Mouse (Mus musculus): ENCODE data around the gene Wfikkn2. TPM values are rescaled to one million over a fixed set of nuclear protein-coding genes. Genes with fewer than 3 reads are reported as not detected.
"Not testable (repeated sequence)": the region's sequence is repeated elsewhere in the genome, so short reads cannot be mapped to it uniquely, and the experiment has no call there.

Wfikkn2 gene
- polyA plus RNA-seq, 1 experiment, result not detected

DNA sequence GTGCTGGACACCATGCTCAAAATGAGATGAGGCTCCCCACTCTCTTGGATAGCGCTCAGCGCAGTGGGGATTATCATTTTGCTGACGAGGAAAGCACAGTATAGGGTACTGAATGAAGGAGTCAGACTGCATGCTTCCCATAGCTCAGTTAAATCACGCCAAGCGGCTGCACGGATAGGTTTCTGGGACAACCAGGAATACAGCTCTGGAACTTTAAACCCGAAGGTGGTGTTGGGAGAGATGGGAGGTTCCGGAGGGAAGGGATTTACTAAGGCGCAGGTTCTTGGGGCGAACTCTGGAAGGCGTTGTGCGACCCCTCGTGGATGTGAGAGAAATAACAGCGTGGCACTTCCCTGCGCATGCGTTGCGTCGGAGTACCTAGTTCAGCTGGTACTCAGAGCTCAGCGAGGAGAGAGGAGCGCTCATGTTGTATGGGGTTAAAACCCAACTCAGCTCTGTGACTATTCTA, 31.1 kb upstream of the Wfikkn2 start:
- Histone ChIP-seq H3K4me1 (peaks cover 56% of the 10 kb centered on the region), H3K27me3 (replicated peaks) (peaks cover 32% of the 10 kb centered on the region), H3K9me3 (no peaks in the 10 kb centered on the region), H3K36me3 (replicated peaks; ENCODE audit: low read length) (peaks cover 12% of the 10 kb centered on the region), H3K4me3 (replicated peaks) (peak overlapping the region; percentile 90)
- TF ChIP-seq FLI1 (IDR thresholded peaks at IDR 0.05; ENCODE audit: low read length) (no peak), GATA1 (IDR thresholded peaks at IDR 0.05; ENCODE audit: borderline replicate concordance, low read length) (no peak)

DNA sequence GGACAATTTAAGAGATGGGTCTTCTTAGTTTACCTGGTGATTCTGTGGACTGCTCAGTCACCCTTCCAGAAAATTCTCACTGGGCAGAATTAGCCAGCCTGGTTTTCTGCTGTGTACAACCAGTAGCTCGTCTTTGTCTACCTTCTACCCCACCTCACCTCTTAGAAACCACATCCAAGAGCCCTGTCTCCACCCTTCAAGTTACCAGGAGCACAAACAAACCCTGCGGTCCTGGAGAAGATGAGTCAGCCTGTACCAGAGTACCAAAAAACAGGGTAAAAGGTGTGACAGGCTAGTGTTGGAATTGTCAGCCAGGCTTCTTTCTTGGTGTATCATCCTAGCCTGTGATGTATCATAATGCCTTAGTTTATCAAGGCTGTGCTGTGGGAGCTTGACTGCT, 29.9 kb upstream of the Wfikkn2 start:
- H3K9me3 ChIP-seq, result no peaks in the 10 kb centered on the region
- peaks cover 2% of the 10 kb centered on the region for H3K36me3 ChIP-seq (replicated peaks; ENCODE audit: low read length)
- H3K4me1 ChIP-seq, result peaks cover 52% of the 10 kb centered on the region
- no peak overlapping the region for H3K4me3 ChIP-seq (replicated peaks)
- TF ChIP-seq GATA1 (IDR thresholded peaks at IDR 0.05; ENCODE audit: borderline replicate concordance, low read length) (no peak), FLI1 (IDR thresholded peaks at IDR 0.05; ENCODE audit: low read length) (no peak)
- peaks cover 37% of the 10 kb centered on the region for H3K27me3 ChIP-seq (replicated peaks)

GRCm38 (mm10) chr11:94275226-94275625, 29.4 kb upstream of the Wfikkn2 start:
- Histone ChIP-seq H3K4me3 (replicated peaks) (no peak overlapping the region), H3K4me1 (peaks cover 52% of the 10 kb centered on the region), H3K36me3 (replicated peaks; ENCODE audit: low read length) (no peaks in the 10 kb centered on the region), H3K27me3 (replicated peaks) (peaks cover 39% of the 10 kb centered on the region), H3K9me3 (no peaks in the 10 kb centered on the region)
- TF ChIP-seq FLI1 (IDR thresholded peaks at IDR 0.05; ENCODE audit: low read length) (no peak), GATA1 (IDR thresholded peaks at IDR 0.05; ENCODE audit: borderline replicate concordance, low read length) (no peak)

DNA sequence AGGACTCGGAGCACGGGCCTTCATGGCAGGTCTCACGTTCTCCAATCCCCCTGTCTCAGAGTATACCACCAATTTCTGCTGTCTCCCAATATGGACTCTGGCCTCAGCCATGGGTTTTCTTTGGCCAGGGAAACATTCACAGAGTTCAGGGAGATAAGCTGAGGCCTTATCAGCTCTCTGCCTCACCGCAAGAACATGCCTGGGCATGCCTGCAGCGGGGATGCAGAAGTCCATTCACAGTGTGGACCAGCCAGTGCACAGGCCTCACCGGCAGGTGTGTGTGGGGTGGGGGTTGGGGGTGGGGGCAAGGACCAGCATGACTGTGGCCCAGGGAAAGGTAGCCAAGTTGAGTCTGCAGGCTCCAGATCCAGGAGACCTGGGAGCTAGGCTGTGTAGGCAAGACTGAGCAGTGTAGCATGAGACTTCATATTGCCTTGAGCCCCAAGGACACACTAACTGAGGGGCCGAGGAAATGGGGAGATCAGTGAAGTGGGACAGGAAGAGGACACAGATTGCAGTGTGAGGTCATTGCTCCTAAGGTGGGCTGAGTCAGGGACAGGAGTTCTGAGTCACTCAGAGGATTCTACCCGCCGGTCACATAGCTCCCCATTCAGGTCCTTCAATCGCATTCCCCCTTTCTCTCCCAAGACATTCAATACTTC, 28.5 kb upstream of the Wfikkn2 start:
- Histone ChIP-seq H3K4me3 (replicated peaks) (peak overlapping the region; percentile 42), H3K27me3 (replicated peaks) (peaks cover 47% of the 10 kb centered on the region), H3K36me3 (replicated peaks; ENCODE audit: low read length) (no peaks in the 10 kb centered on the region), H3K4me1 (peaks cover 52% of the 10 kb centered on the region), H3K9me3 (no peaks in the 10 kb centered on the region)
- no peak for TF ChIP-seq FLI1 (IDR thresholded peaks at IDR 0.05; ENCODE audit: low read length)

- Histone ChIP-seq H3K4me3 (replicated peaks) (no peak overlapping the region), H3K27me3 (replicated peaks) (peaks cover 54% of the 10 kb centered on the region), H3K4me1 (peaks cover 52% of the 10 kb centered on the region)
These were observed 27.4 kb upstream of the Wfikkn2 start for GRCm38 (mm10) chr11:94272960-94273927.

GRCm38 (mm10) chr11:94271015-94271414, 25.2 kb upstream of the Wfikkn2 start:
- TF ChIP-seq FLI1 (IDR thresholded peaks at IDR 0.05; ENCODE audit: low read length), result no peak
- TF ChIP-seq GATA1 (IDR thresholded peaks at IDR 0.05; ENCODE audit: borderline replicate concordance, low read length), result no peak
- H3K4me3 ChIP-seq (replicated peaks), result no peak overlapping the region
- 0 out of 2 replicates have a peak, but pooled peaks cover 5% of the 10 kb centered on the region for H3K9me3 ChIP-seq
- peaks cover 67% of the 10 kb centered on the region for H3K27me3 ChIP-seq (replicated peaks)
- H3K36me3 ChIP-seq (replicated peaks; ENCODE audit: low read length), result no peaks in the 10 kb centered on the region
- H3K4me1 ChIP-seq, result peaks cover 49% of the 10 kb centered on the region

More at GRCm38 (mm10) chr11:94272960-94273927, 27.4 kb upstream of the Wfikkn2 start:
- TF ChIP-seq FLI1 (IDR thresholded peaks at IDR 0.05; ENCODE audit: low read length), result no peak
- no peak for TF ChIP-seq GATA1 (IDR thresholded peaks at IDR 0.05; ENCODE audit: borderline replicate concordance, low read length)
- Histone ChIP-seq H3K9me3 (no peaks in the 10 kb centered on the region), H3K36me3 (replicated peaks; ENCODE audit: low read length) (no peaks in the 10 kb centered on the region)

- peaks cover 59% of the 10 kb centered on the region for H3K27me3 ChIP-seq (replicated peaks)
- H3K4me1 ChIP-seq, result peaks cover 48% of the 10 kb centered on the region
- H3K36me3 ChIP-seq (replicated peaks; ENCODE audit: low read length), result no peaks in the 10 kb centered on the region
- no peak for TF ChIP-seq FLI1 (IDR thresholded peaks at IDR 0.05; ENCODE audit: low read length)
- no peak for TF ChIP-seq GATA1 (IDR thresholded peaks at IDR 0.05; ENCODE audit: borderline replicate concordance, low read length)
- no peak overlapping the region for H3K4me3 ChIP-seq (replicated peaks)
- H3K9me3 ChIP-seq, result 0 out of 2 replicates have a peak, but pooled peaks cover 5% of the 10 kb centered on the region
These were observed 24.1 kb upstream of the Wfikkn2 start for GRCm38 (mm10) chr11:94269906-94270305.

- TF ChIP-seq FLI1 (IDR thresholded peaks at IDR 0.05; ENCODE audit: low read length) (no peak), GATA1 (IDR thresholded peaks at IDR 0.05; ENCODE audit: borderline replicate concordance, low read length) (no peak)
- Histone ChIP-seq H3K4me3 (replicated peaks) (no peak overlapping the region), H3K27me3 (replicated peaks) (peaks cover 67% of the 10 kb centered on the region), H3K9me3 (0 out of 2 replicates have a peak, but pooled peaks cover 5% of the 10 kb centered on the region), H3K4me1 (peaks cover 44% of the 10 kb centered on the region), H3K36me3 (replicated peaks; ENCODE audit: low read length) (no peaks in the 10 kb centered on the region)
These were observed 23.0 kb upstream of the Wfikkn2 start for GRCm38 (mm10) chr11:94268761-94269160.

GRCm38 (mm10) chr11:94266155-94266554, 20.4 kb upstream of the Wfikkn2 start:
- H3K27me3 ChIP-seq (replicated peaks), result peaks cover 67% of the 10 kb centered on the region
- peaks cover 41% of the 10 kb centered on the region for H3K4me1 ChIP-seq
- not testable (repeated sequence) for H3K4me3 ChIP-seq (replicated peaks); H3K9me3 ChIP-seq; H3K36me3 ChIP-seq (replicated peaks; ENCODE audit: low read length)
